ENCODE assay signal across 8 mouse cellular contexts in the genomic region with DNA sequence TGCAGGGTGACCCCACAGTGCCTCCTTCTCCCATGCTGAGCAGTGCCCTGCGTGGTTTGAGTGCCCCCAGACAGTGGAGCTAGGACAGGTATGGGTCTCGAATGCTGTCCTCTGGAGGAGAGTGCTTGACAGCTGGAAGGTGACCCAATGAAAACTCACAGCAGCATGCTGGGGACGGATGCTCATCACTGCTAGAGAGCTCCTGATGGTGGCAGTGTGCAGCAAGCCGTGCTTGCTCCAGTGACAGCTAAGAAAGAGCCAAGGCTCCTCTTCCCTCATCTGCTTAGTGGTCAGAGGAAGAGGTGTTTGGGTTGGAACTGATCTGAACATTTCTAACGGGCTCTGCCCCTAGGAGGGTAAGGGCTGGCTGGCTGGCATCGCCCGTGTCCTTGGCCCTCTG.
DNase-seq lines count a peak whose midpoint lies in the region; ATAC-seq and TF ChIP-seq lines count a peak whose summit lies in the region.
"Had no signal": no experiment of that assay in that cellular context is flagged by ENCODE, and none has a peak within 500 bp of the region (broad histone marks: within the 10 kb centered on the region; RNA-seq: fewer than 3 reads in every experiment).

No protein-coding gene starts in this region.

- intact Hi-C loops in heart, postnatal 10 days (cut with DNase I), result loop anchor here (1.0 kb wide), 1 partner anchor 99 kb away; no protein-coding TSS in a partner anchor

- no peak for TF ChIP-seq POLR2A in cortical plate, adult 2 months (IDR thresholded peaks at IDR 0.05; ENCODE audit: extremely low read depth, insufficient read depth, low read length)

- no peaks in the 10 kb centered on the region for H3K27me3 ChIP-seq in lung, embryonic 14.5 days (ENCODE audit: insufficient read depth, low read length)
- H3K27me3 ChIP-seq: Patski had no signal

- no peak overlapping the region for H3K4me3 ChIP-seq in lung, embryonic 14.5 days (ENCODE audit: low read depth, low read length)
- no peak overlapping the region for H3K4me3 ChIP-seq in cortical plate, adult 2 months (ENCODE audit: insufficient read depth, low read length)

- peak overlapping the region; percentile 60; the same call in 1 of the 2 replicates for H3K27ac ChIP-seq in lung, embryonic 14.5 days (ENCODE audit: low read depth)
- no peak overlapping the region for H3K27ac ChIP-seq in cortical plate, adult 2 months (ENCODE audit: insufficient read depth, low read length)

- WGBS in lung, embryonic 14.5 days, result 43% methylated on average over 7 of the region's 7 CpGs

- ATAC-seq in lung, embryonic 14.5 days (ENCODE audit: insufficient read depth), result no peak
- peak; percentile 27; the same call in 1 of the 2 replicates for ATAC-seq in megakaryocyte-erythroid progenitor cell, adult 5-6 weeks (replicated peaks; ENCODE audit: low FRiP score, low TSS enrichment, poor library complexity, severe bottlenecking)
- ATAC-seq in megakaryocyte, adult 5-6 weeks (ENCODE audit: poor library complexity, severe bottlenecking), result no peak
- ATAC-seq: Patski had no signal

- H3K36me3 ChIP-seq in lung, embryonic 14.5 days (ENCODE audit: insufficient read depth), result no peaks in the 10 kb centered on the region

- TF ChIP-seq CTCF in lung, embryonic 14.5 days (IDR thresholded peaks at IDR 0.05; ENCODE audit: low read depth), result peak; percentile 54
- TF ChIP-seq CTCF in cortical plate, adult 2 months (IDR thresholded peaks at IDR 0.05; ENCODE audit: extremely low read depth, insufficient read depth, low read length), result peak; percentile 76

- no peak overlapping the region for H3K9ac ChIP-seq in lung, embryonic 14.5 days

- no peak overlapping the region for H3K4me2 ChIP-seq in lung, embryonic 14.5 days

- peak; percentile 32 to 41 for DNase-seq in heart, postnatal 10 days
- DNase-seq in heart, adult 9 months (ENCODE audit: low spot score in 2 of 2), result no peak
- peak; percentile 64 for DNase-seq in lung, embryonic 14.5 days
- no peak for DNase-seq in lung, adult 18-20 months

- H3K4me1 ChIP-seq in lung, embryonic 14.5 days (ENCODE audit: insufficient read depth), result peaks cover 43% of the 10 kb centered on the region
- H3K4me1 ChIP-seq in cortical plate, adult 2 months (ENCODE audit: control insufficient read depth, insufficient read depth, low read length), result peaks cover 13% of the 10 kb centered on the region

- no peaks in the 10 kb centered on the region for H3K9me3 ChIP-seq in lung, embryonic 14.5 days (ENCODE audit: low read depth, low read length)

Comparison
In these comparisons a context has a peak if more than half of its experiments do, and no peak if none do; other contexts are left out.
1. DNase-seq: peak in heart, postnatal 10 days (2 of 2) and lung, embryonic 14.5 days (single experiment); none in heart, adult 9 months (0 of 2) and lung, adult 18-20 months (0 of 2).